Mouse (Mus musculus) spleen, postnatal 36 days (tissue): ENCODE data around the gene Slc17a7.

Source experiments
- DNase-seq, 2 experiments: peaks; one replicate each; pipeline ENCODE4 v3.0.0; 2022; ENCODE audit warnings: low spot score in 2 of 2, mixed read lengths in 1 of 2

Slc17a7 gene

DNA sequence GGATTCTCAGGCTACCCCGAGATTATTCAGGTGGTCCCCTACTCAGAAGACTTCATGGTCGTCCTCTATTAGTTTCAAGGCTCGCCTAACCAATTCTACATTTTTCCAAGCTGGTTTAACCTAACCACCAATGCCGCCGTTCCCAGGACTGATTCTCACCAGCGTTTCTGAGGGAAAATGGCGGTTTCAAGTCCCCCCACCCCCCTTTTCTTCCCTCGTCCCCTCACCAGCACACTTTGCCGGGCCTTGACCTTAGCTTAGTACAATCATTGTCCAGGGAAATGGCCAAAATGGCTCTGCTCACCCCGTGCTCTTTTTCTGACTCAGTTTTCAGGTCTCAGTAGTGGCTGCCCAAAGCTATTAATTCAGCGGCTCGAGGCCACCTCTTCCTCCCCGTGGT is 11.6 kb downstream of the Slc17a7 start:
- DNase-seq = no peak

DNA sequence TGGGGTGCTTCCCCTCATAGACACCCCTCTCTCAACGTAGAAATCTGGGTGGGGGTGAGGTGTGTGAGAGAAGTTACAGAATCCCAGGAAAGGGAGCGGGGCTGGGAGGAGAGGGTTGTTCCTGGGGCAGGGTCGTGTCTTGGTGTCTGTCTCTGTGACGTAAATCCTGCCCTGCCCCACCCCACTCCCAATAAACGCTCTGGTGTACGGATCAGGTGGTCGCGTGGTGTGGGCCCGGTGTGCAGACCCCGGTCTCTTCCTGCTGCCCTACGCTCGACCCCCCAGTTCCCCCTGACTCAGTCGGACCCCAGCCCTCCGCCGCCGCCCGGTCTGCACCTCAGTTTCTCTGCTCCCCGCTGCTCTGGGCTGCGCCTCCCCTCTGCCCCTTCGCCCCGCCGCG is 12.2 kb downstream of the Slc17a7 start:
- no peak for DNase-seq

- DNase-seq = no peak
These were observed 12.6 kb downstream of the Slc17a7 start for GRCm38 (mm10) chr7:45176356-45176755.

- DNase-seq = no peak
These were observed 14.8 kb downstream of the Slc17a7 start for GRCm38 (mm10) chr7:45178550-45178949.

GRCm38 (mm10) chr7:45179469-45179868 is 15.7 kb downstream of the Slc17a7 start, which contains the start of gene Gfy:
Gene Gfy (minus strand): TSS chr7:45179569.
- DNase-seq = no peak

DNA sequence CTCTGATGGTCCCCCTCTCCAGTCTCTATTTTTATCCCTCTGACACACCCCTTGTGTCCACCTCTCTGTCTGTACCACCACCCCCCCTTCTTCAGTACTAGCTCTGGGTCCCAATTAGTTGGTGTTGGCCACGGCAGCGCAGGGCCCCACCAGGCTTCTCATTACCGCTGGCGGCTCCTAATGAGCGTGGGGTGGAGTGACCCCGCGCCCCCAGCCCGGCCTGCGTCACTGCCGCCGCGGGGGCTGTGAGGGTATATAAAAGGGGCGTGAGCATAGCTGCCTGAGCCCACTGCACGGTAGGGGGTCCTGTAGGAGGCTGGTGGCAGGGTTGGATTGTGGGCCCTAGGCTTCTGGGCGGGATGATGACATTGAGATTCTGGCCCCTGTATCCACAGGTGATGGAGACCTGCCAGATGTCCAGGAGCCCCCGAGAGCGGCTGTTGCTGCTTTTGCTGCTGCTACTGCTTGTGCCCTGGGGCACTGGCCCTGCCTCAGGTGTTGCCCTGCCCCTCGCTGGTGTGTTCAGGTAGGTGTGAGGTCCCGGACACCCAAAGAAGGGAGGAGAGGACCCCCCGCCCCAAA is 17.2 kb downstream of the Slc17a7 start, which contains the start of gene Pth2:
Gene Pth2 (plus strand): TSS at position 100 of the 582 bp plus-strand sequence.
- DNase-seq = no peak

GRCm38 (mm10) chr7:45181540-45181939 is 17.8 kb downstream of the Slc17a7 start:
- DNase-seq = no peak

DNA sequence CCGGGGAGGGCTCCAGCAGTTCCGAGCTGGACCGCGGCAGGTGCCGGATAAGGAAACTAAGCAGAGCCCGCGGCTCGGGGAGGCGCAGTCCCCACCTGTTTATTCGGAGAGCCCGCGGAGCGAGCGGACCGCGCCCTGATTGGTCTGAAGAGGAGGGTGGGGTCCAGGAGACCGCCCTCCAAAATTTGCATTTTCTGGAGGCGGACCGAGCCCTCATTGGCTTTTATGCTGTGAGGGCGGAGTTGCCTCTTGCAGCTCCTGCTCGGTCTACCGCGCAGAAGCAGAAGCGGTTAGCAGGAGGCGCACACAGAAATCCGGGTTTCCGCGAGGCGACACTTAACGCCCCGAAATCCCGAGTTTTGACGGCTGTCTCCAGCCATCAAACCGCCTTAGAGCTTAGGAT is 18.5 kb downstream of the Slc17a7 start:
- DNase-seq = peak; percentile 90

DNA sequence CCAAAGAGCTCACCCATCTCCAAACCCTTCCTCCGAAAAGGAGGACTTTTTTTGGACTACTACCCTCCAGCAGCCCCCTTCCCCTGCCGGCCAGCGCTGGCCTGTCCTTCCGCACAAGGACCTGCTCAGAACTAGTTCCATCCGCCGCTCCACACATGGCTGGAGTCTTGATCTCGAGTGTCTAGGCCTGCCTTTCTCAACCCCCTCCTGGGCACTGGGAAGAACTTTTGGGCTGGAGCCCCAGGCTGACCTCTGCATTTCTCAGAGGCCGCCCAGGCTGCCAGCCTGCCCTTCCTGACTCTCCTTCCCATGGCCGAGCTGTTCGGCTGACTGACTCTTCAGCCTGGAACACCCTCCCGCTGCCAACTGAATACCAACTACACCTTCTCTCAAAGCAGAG is 18.9 kb downstream of the Slc17a7 start:
- DNase-seq = no peak

DNA sequence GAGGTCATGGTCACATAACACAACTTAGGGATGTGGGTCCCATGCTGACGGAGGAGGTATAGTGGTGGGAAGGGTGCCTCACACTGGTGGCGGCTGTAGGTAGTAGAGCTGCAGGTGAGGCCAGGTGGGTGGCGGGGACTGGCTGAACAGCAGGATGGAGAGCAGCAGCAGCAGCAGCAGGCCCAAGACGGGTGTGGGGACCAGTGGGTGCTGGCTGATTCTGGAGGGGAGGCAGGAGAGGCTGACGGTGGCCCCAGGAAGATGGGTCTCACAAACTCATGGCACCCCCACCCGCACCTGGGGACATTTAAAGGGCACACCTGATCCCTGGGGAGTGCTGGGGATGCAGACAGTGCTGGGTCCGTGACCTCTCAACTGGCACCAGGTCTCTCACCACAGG is 19.9 kb downstream of the Slc17a7 start:
- DNase-seq = no peak

GRCm38 (mm10) chr7:45185921-45186320 is 22.2 kb downstream of the Slc17a7 start:
- no peak for DNase-seq

DNA sequence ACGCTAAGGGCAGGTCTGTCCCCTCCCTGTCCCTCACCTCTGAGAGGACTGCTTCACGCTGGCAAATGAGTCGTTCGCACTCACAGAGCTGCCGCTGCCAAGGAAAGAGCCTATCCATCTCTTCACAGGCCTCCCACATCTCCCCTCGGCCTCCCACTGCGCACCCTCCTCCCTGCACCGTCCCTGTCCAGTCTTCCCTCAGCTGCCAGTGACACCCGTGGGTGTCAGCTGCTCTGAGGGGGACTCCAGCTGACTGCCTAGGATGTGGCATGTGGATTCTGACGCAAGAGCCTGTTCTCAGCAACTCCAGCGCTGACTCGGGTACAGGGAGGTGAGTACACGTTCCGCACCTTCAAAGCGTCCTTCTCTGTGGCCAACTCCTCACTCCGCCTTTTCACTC is 25.9 kb downstream of the Slc17a7 start:
- DNase-seq = no peak

DNA sequence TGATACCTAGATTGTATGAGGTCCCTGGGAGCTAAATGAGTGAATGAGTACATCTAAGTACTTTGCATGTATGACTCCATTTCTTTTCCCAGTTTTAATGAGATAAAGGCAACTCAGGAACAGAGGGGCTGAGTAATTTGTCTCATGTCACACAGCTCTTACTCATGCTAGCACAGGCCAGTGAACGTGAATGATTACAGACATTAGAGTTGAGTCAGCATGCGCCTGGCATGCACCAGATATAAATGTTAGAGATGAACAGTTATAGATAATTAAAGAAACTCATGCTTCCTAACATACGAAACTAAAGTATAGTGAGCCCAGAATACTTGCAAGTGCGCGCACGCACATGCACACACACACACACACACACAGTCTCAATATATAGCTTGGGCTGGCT is 26.4 kb downstream of the Slc17a7 start:
- no peak for DNase-seq

GRCm38 (mm10) chr7:45191161-45191560 is 27.4 kb downstream of the Slc17a7 start:
- DNase-seq = no peak

- no peak for DNase-seq
These were observed 28.1 kb downstream of the Slc17a7 start for GRCm38 (mm10) chr7:45191803-45192363.

DNA sequence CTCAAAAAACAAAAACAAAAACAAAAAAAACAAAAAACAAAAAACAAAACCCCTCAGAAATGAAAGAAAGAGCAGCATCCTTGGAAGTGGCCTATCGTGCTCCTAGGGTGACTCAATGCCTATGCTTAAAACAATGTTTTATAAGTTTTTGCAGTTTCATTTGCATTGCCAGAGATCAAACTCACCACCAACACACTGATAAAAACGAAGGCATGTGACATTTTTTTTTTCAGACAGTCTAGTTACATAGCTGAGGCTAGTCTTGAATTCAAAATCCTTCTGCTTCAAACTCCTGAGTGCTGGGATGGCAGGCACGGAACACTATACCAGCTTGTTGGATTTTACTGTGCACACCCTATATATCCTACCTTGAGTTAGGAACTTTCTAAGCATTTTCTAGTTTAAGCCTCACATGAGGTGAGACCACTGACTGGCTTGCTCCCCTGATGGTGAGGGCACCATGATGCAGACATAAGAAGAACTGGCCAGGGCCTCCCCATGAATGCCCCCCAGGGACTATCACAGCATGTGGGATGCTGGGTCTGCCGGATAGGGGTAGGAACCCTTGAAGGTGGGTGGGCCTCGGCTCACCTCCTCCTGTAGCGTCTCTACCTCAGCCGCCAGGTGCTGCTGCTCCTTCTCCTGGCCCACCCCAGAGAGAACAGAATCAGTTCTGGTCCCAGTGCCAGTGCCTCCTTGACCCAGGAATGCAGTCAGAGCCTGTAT is 29.0 kb downstream of the Slc17a7 start:
- no peak for DNase-seq

DNA sequence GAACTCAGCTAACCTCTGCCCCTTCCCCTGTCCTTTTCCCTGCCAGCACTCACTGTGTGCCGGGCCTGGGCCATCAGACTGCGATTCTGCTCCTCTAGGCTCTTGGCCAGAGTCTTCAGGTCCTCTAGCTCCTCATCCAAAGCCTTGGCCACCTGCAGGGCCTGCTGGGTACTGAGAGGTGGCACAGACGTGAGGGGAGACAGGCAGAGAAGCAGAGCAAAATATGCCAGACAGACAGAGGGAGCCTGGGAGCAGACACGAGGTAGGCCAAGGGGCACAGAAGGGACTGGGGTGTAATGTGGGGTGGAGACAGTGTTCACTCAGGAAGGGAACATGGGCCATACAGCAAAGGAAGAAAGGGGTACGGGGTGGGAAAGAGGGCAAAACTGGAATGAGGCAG is 29.7 kb downstream of the Slc17a7 start:
- no peak for DNase-seq

GRCm38 (mm10) chr7:45193871-45194785 is 30.4 kb downstream of the Slc17a7 start:
- DNase-seq = no peak

DNA sequence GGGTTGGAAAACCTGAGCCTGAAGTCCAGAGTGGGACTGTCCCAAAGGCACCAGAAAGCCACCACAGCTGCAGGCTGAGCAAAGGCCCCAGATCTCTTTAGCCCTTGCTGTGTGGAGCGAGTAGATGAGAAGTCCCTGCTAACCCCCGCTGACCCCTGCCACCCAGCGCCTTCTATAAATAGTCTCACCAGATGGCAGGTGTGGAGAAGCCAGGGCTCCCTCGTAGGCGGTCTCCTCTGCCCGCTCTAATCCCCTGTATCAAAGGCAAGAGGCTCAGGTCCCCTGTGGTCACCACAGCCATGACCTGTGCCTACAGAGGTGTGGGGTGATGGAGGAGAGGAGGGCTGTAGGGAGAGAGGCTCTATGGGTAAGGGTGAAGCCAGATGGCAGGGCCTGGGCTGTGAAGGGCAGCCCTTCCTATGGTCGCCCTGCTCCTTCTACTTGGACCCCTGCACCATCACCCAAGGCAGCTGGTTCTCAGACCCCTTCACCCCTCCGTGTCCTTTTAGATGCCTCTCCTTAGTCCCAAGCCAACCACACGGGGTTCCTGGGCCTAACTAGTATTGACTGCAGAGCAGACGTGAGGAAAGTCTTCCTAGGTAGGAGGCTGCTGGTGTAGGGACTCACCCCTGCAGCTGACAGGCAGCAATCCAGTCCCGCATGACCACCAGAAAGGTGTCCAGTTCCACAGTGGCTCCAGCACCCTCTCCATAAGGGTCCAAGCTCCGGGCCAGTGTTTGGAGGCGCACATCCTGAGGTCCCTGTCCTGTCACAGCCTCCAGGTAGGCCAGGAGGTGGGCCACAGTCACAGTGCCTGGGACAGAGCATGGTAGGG is 31.8 kb downstream of the Slc17a7 start:
- no peak for DNase-seq

GRCm38 (mm10) chr7:45196176-45196535 is 32.4 kb downstream of the Slc17a7 start:
- no peak for DNase-seq

DNA sequence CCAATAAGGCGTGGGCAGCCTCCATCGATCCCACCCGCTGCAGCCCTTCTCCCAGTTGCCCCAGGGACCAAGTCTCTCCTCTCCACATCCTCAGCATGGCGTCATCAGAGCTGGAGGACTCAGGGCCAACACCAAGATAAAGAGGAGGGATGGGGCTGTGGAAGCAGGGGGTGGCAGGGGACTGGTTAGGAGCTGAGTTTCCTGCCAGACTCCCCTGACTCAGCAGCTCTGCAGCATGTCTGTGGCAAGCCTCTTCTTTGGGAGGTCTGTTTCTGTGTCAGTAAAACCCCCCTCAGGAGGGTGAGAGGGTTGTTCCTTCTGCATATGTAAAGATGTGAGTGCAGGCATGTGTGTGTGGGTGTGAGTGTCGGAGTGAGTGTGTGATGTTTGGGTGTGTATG is 33.2 kb downstream of the Slc17a7 start:
- no peak for DNase-seq
